Mouse (Mus musculus) olfactory bulb, adult 2 months (tissue): Measurements from ENCODE around the gene Opn1sw.

Source experiments
- CTCF ChIP-seq: fragments of 200-500 bp; IDR thresholded peaks from 2 replicates; pipeline ENCODE4 v1.5.1; 2012; ENCODE audit warnings: low read depth, mild to moderate bottlenecking, low read length, moderate library complexity; ENCODE audit not compliant: insufficient read depth
- POLR2A ChIP-seq: fragments of 200-500 bp; IDR thresholded peaks from 2 replicates; pipeline ENCODE4 v1.6.1; 2012; ENCODE audit warnings: mild to moderate bottlenecking, low read depth, low read length, moderate library complexity; ENCODE audit not compliant: insufficient read depth

GRCm38 (mm10) chr6:29415446-29415845 lies 27.2 kb upstream of the Opn1sw start:
- no peak for TF ChIP-seq POLR2A
- TF ChIP-seq CTCF: no peak
